Mouse (Mus musculus) mouse trophoblast stem cell (cell line): Measurements from ENCODE around the gene Nuak1.

ENCODE experiments used
- in situ Hi-C, 2 experiments: fragments of 300-500 bp; cut with MseI, MboI; formaldehyde crosslinking; loops; 2 replicates in 1 of 2; 3 replicates in 1 of 2; pipeline ENCODE4 v1.15.1; 2025

The Nuak1 gene

DNA sequence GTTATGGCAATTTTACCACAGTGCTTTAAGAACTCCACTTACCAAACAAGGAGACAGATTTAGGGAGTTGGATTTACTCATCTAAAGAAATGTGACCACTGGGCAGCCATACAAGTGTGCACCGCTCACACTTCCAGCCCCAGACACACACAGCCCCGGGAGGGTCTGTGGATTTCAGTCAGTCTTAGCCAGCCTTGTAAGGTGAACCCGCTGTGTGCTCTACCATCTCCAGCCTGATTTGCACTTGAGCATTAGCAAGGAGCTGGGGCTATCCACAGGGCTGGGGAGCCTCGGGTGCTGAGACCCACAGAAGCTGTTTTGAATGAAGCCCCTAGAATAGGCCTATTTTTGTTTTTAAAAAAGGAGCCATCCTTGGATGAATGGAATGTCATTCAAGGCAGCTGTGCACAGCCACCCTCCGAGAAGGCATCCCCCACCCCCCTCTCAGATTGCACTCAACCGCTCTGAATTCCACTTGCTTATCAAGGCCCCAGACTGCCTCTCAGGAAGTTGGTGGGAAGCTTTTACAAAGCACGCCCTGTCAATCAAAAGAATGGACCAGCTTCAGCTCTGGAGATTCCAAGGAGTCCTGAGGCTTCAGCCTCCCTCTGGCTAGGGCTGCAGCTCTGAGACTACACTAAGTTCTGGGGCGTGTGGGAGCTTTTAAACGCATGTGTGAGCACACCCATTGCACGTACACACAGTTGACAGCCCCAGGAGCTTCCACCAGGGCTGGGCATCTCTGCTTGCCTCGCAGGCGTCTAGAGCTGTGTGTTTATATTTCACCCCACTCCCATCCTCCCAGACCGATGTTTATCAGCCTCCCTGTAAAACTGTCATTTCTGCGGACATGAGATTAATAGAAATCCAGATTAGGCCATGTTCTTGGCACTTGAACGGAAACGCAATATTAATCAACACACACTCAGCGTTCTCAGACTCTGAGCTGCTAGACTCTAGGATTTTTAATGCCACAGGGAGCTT, 57.2 kb downstream of the Nuak1 start:
- in situ Hi-C loops, result no loop called here

DNA sequence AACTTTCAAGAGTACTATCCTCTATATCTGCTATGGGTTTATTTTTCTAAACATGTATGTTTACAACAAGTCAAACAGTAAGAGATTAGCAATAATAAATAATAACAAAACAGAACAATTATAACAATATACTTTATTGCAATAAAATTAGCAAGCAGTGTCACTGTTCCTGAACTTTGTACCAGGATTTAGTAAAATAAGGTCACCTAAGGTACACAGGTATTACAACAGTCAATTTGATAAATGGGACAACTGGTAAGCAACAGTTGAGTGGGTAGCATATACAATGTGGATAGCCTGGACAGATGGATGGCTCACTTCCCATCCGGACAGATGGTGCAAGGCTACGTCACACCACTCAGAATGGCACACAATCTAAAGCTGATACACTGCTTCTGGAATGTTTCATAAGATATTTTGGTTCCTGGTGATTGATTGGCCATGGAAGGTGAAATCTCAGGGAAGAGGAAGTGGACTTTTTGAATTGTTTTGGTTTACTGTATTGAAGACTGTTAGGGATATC, 59.1 kb downstream of the Nuak1 start:
- in situ Hi-C loops, result no loop called here

DNA sequence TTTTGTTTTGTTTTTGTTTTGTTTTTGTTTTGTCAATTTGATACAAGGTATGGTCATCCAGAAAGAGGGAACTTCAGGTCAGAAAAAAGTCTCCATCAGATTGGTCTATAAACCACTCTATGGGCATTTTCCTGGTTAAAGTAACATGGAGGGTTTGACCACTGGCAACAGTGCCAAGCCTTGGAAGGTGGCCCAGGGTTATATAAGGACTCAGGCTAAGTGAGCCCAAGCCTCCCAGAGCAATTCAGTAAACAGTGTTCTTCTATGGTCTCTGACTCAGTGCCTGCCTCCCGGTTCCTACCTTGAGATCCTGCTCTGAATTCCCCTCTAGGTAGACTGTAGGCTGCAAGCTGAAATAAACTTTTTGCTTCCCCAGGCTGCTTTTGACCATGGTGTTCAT, 61.0 kb downstream of the Nuak1 start:
- in situ Hi-C loops, result no loop called here

DNA sequence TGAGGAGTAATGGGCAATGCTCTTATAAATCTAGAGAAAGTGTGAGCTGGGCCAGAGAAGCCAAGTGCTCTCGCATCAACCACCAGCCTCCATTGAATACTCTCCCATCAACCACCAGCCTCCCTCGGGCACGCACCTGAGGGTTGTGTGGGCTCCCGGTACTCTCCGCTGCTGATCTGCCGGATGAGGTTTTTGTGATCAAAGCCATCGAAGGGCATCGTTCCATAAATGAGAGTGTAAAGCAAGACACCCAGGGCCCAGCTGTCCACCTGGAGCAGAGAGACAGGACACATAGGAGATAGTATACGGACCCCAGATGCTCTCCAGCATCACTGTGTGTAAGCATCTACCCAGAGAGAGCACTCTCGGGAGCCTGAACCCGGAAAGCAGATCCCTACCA, 62.4 kb downstream of the Nuak1 start:
- in situ Hi-C loops, result no loop called here

DNA sequence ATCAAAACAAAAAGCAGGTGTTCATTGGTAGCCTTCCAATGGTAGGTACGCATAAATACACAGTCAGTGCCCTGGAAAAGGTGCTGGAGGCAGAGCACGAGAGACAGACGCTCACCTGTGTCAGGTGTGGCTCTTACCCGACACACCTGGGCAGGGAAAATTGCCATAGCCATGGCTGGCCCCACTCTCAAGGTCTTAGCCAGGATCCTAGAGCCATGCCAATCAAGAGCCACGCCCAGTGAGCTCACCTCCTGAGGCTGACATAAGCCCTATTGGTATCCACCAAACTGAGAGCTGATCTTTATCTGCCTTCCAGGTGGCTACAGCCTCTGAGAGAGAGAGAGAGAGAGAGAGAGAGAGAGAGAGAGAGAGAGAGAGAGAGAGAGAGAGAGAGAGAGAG, 64.1 kb downstream of the Nuak1 start:
- in situ Hi-C loops, result no loop called here

DNA sequence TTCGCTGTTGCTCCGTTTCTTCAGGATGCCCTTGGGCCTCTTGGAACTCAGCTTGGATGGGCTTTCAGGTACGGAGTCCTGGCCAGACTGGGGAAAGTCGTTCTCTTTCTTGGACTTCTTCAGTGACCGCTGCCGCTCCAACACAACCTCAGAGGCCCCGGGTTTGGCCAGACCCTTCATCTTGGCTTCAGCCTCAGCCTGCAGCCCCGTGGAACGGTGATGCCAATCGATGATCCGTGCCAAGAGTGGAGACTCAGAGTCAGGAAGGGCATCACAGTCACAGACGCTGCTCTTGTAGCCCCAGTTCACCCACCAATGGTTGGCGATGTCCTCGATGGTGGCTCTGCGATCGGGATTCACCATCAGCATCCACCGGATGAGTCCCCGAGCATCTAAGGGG, 65.4 kb downstream of the Nuak1 start:
- in situ Hi-C loops, result no loop called here

DNA sequence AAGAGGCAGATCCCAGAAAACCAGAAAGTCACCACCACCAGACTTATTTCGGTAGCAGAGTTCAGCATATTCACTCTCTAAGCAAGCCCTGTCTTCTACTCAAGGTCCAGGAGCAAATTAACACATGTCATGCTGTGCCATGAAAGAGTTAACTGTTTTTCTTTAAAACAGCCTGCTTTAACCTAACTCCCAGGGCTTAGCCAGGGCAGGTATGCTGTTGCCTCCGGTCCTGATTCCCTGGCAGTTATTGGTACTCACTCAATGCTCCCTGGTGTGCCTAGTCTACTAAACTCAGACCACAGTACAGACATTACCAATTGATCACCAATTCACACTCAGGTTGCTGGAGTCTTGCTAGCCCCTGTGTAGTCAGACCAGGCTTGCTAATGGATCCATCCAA, 66.9 kb downstream of the Nuak1 start:
- in situ Hi-C loops, result no loop called here

DNA sequence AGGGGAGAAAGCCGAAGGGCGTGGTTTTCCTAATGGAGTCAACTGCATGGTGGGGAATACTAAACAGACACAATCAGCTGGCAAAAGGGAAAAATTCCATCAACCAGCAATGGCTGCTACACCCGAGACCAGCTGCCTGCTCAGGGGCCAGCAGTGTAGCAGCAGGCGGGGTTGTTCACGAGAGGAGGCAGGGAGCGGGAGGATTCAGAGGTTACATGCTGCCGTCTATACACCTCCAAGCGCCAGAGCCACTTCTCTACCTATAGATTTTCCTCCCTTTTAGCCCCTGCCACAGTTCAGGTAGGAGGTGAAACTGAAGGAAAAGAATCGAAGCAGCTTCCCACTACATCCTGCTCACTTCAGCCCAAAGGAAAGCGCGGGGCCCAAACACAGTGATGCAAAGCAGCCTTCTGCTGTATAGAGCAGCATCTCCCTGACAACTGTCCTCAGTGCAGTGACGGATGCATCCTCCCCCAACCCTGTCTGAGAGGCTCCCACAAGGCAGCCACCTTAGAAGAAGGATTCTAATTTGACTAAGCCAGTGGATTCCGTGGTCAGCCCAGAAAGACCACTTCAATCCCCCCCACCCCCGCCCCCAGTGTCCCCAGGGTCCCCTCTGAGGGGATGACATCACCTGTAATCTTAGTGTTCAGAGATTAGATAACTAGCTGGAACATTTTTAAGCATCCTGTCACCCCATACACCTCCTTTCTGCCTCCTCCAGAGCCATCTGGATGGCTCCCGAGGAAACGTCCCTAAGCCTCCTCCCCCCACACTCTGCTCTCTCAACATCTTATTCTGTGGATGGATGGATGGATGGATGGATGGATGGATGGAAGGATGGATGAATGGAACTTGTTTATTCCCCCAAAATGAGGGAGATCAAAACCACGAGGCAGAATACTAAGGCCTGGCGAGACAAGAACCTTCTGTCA, 68.0 kb downstream of the Nuak1 start:
- in situ Hi-C loops, result no loop called here

DNA sequence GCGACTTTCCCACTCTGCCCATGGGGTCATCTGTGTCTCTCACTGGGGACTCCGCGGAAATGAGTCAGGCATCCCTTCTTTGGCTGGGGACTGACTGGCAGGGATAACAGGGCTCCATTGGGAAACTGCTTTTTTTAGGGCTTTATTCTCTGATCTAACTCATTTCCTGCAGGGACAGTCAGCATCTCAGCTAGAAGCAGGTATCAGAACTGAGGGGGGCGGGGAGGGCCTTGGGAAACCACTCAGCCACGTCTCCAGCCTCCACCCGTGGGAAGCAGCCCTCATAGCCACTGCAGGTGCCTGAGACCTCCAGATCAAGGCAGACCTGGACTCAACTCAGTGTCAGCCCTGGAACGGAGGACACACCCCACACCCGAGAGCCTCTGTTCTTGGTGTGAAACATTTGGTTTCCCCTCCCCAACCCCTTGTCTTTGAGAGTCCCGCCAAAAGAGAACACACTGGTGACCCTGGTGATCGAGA, 68.7 kb downstream of the Nuak1 start:
- in situ Hi-C loops, result no loop called here

DNA sequence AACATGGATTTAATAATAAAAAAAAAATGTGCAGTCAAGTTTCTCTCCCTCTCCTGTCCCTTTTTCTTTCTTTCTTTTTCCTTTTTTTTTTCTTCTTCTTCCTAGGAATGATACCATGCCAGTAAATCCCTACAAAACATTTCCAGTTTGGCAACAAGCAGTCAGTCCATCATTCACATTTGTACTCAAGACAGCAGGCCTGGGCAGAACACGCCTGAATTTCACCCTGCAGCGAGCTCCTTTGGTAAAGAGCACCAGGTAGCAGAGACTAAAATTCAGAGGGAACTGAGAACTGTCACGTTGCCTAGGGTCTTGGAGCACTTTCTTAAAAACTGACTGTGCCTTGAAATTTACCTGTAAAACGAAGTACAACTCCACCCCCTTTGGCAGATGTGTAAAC, 69.2 kb downstream of the Nuak1 start:
- in situ Hi-C loops, result no loop called here

DNA sequence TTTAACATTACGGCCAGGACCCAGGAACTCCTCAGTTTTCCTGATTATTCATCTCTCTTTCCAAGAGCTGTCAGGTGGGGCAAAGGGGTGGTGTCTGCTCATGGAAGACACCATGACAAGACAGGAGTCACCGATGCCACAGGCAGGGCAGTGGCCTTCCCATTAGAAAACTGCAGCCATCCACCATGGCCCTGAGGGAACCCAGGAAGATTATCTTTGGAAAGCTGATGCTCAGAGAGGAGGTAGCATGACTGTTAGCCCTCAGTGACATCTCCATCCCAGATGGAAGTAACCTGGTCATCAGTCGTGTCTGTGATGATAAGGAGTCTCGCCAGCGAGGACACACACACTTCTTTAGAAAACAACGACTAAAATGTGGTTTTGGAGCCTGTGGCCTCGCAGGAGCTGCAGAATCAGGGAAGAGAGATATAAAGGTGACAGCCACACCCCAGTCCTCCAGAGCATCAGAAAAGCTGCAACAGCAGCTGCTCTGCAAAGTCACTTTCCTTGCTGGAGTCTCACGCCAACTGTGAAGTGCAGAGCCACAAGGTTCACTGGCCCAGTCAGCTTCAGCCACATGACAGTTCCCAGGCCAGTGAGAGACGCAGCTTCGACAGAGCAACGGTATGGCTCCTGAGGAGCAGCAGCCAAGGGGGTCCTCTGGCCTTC, 70.6 kb downstream of the Nuak1 start:
- in situ Hi-C loops, result no loop called here

DNA sequence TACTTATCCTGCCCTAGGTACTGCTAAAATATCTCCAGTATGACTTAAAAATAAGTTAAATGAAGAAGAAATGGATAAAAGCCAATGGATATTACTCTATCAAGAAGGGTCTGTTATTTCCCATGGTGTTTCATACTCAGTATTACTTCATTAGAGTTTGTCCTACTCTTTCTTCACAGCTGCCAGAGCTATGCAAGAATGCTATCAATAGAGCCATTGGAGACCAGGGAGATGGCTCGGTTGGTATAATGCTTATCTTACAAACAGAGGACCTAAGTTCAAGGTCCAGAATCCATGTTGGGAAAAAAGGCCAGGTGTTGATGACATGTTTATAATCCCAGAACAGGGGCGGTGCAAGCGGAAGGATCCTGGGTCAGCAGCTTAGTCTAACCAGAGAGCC, 72.2 kb downstream of the Nuak1 start:
- in situ Hi-C loops, result no loop called here

DNA sequence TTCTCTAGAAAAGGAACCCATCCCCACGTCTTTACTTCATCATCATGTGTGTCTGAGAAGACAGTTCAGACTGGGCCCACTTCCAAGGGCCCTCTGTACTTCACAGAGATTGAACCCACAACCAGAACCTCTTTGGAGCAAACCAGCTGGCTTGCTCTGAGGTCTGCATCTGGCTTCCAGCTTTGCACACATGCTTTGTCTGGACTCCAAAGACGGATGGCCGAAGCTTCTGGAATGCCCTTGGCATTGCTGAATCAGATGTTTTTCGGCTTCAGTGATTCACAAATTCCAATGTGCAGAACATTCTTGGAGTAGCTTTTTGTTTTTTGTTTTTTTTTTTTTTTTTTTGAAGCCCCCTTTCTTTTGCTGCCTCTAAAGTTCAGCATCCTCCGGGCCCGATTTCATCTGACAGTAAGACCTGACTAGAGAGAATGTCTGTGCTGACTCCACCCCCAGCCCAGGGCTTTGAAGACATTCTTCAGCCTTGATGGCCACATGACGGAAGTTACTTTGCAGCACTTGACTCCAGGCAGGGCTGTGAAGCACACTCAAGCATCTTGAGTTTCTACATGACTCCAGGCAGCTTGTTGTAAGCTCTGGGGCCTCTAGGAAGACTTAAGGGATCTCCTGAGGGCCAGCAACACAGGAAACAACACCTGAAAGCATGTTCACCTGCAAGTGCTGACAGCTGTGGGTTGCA, 75.1 kb downstream of the Nuak1 start:
- in situ Hi-C loops, result no loop called here

DNA sequence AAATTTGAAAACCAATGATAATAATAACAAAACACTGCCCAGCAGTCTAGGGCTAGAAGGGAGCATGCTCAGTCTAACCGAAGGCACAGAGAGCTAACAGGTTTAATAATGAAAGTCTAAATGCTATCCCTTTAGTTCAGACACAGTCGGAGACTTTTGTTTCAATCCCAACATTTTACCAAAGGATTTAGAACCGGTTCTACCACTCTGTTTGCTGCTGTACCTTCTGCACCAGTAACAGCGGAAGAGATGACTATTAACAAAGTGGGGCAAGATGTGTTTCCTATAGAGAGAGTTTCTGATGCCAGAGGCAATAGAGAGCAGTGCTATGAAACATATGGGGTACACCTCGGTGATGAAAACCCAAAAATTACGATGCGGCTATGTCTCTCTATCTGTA, 76.6 kb downstream of the Nuak1 start:
- in situ Hi-C loops, result no loop called here

DNA sequence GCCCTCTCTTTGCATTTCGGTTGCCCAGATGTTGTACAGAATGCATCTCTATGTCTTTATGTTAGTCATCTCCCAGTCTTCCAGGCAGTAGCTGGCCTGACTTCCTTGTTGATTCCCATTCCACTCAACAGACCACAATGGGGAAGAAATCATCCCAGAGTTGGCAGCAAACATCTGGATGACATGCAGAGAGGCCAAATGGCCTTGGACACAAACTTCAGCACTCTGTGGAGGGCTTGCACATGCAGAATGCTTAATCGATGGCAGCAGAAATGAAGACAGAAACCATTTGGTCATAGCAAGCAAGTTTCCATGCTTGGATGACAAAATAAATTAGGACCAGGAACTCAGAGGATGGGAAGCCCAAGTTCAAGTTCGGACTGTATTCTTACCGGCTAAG, 79.4 kb downstream of the Nuak1 start:
- in situ Hi-C loops, result no loop called here

DNA sequence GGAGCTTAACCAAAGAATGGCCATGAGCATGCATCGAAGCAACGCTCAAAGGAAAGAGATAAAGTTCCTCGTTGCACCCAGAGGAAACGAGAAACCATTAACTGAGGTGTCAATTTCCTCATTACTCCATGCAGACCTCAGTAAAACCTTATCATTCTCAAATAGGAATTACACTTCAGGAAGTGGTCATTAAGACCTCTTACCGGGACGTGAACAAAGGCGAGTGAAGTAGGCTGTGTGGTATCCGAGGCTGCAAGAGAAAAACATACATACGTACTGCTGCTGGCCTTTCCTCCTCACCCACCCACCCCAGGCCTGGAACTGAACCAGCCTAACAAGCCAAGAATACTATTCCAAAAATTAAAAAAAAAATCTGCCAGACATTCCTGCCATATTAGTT, 80.0 kb downstream of the Nuak1 start:
- in situ Hi-C loops, result no loop called here

DNA sequence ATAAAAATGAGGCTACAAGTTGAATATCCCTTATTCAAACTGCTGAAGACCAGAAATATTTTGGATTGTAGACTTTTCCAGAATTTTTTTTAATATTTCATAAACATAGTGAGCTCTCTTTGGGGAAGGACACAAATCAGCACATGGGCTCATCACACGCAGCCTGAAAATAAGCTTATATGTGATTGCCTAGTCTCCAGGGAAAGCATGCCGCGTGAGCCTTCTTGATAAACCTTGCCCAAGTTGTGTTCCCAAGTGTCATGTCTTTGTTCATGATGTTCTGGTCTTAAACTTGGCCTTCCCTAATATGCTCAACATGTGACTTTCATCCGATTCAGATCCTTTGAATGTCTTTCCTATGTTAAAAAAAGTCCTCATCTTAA, 81.7 kb downstream of the Nuak1 start:
- in situ Hi-C loops, result no loop called here

DNA sequence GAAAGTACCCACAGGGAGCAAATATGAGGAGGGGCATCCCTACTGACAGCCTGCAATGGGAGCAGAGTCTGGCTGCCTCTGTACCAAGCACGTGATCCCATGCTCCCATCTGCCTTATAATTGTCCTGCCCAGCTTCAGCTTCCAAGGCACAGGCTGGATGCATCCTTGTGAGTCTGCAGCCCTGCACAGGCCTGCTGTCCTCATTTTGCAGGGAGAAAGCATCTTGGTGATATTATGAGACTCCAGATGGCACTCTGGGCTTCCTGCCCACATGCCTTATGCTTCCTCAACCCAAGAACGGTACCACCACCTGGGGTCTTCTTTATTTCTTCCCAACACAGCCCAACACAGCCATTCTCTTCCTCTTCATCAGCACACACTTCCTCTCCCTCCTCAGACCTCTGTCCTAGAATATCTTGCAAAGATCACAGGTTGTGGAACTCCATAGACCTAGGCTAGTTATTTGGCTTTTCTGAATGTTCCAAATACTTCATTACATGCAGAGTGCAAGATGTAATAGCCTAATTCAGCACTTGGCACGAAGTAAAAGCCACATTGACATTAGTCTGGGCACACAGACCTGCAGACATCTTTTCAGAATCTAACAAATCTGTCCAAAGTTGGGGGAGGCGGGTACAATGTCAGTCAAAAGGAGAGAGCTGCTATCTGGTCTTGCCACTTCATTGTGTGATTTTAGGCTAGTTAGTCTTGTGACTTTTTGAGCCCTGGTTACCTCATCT, 82.2 kb downstream of the Nuak1 start:
- in situ Hi-C loops, result no loop called here

DNA sequence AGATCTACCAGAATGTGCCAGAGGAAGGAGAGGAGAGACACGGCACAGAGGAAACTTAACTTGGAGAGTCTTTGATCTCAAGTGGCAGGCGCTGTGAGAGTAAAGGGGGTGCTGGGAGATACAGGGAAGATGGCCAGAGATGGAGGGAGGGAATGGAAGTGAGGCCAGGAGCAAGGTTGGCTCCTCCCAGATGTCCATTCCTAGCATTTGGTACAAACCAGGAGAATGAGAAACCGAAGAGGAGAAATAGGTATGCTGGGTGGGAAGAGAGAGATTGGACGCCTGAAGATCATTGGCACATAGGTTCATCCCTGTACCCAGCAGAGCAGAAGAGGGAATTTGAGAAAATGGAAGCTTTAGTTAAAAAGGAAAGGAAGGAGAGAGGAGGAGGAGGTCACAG, 82.8 kb downstream of the Nuak1 start:
- in situ Hi-C loops, result no loop called here

DNA sequence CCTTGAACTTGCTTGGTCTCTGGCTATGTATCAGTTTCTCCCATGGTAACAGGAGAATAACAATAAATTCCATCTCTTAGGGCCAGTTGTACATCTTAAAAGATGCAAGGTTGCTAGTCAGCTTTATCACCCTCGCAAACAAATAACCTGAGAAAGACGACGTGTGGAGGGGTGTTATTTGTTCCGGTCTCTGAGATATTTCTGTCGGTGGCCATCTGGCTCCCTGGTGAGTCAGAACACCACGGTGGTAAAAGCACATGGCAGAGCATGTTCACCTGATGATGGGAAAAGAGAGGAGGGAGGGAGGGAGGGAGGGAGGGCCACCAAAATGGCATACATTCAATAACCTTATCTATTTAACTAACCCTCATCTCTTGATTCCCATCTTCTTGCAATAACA, 86.1 kb downstream of the Nuak1 start:
- in situ Hi-C loops, result no loop called here
